Mouse (Mus musculus): ENCODE data around the gene Zfyve27.

DNA sequence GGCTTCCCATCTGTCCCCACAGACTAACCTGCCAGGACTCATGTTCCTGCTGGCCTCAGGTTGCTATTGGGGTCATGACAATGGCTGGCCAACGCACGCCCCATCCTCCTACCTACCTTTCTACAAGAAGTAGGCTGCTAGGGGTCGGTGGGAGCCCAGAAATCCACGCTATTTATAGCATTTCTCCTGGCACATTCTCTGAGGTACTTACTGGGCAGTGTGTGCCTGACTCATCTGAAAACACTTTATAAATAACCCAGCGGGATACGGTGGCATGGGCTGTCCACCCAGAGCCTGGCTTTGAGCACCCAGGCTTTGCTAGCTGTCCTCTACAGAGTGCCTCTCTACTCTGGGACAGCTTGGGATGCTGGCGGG is 74.6 kb downstream of the Zfyve27 start:
- TF ChIP-seq CTCF (IDR thresholded peaks at IDR 0.05; ENCODE audit: low read depth, low read length): no peak
- TF ChIP-seq POLR2A (IDR thresholded peaks at IDR 0.05; ENCODE audit: insufficient read depth, low read length): no peak
- no peak for TF ChIP-seq EP300 (IDR thresholded peaks at IDR 0.05; ENCODE audit: insufficient read depth, low read depth, low read length)
